Mouse (Mus musculus): ENCODE data around the gene Adipor1. TPM values are rescaled to one million over a fixed set of nuclear protein-coding genes. Genes with fewer than 3 reads are reported as not detected.
A peak's percentile ranks its signal among the peaks of the same experiment; 100 is the strongest.
"Not testable (repeated sequence)": the region's sequence is repeated elsewhere in the genome, so short reads cannot be mapped to it uniquely, and the experiment has no call there.

Gene Adipor1
- total RNA-seq, 1 experiment from 2014 or later: 132 TPM

- DNase-seq: peak; percentile 87
Observed at GRCm38 (mm10) chr1:134419751-134420458, 4.7 kb downstream of the Adipor1 start.

- DNase-seq: no peak
Observed at GRCm38 (mm10) chr1:134423911-134424310, 8.7 kb downstream of the Adipor1 start.

- no peak for DNase-seq
Observed at GRCm38 (mm10) chr1:134426289-134426688, 11.1 kb downstream of the Adipor1 start.

- no peak for DNase-seq
Observed at GRCm38 (mm10) chr1:134433002-134433401, 17.8 kb downstream of the Adipor1 start.

- no peak for DNase-seq
Observed at GRCm38 (mm10) chr1:134433473-134433872, 18.3 kb downstream of the Adipor1 start.

- DNase-seq: no peak
Observed at GRCm38 (mm10) chr1:134435414-134435813, 20.2 kb downstream of the Adipor1 start.

- no peak for DNase-seq
Observed at GRCm38 (mm10) chr1:134440437-134440836, 25.3 kb downstream of the Adipor1 start.

GRCm38 (mm10) chr1:134441737-134442136 lies 26.6 kb downstream of the Adipor1 start:
- not testable (repeated sequence) for DNase-seq

GRCm38 (mm10) chr1:134442394-134442793 lies 27.2 kb downstream of the Adipor1 start:
- DNase-seq: no peak

- not testable (repeated sequence) for DNase-seq
Observed at GRCm38 (mm10) chr1:134443288-134443687, 28.1 kb downstream of the Adipor1 start.

- no peak for DNase-seq
Observed at GRCm38 (mm10) chr1:134445418-134445817, 30.2 kb downstream of the Adipor1 start.

- DNase-seq: not testable (repeated sequence)
Observed at GRCm38 (mm10) chr1:134448537-134448936, 33.4 kb downstream of the Adipor1 start.

GRCm38 (mm10) chr1:134450201-134450600 lies 35.0 kb downstream of the Adipor1 start:
- no peak for DNase-seq

GRCm38 (mm10) chr1:134450986-134451385 lies 35.8 kb downstream of the Adipor1 start:
- DNase-seq: peak; percentile 52

GRCm38 (mm10) chr1:134454904-134455824 lies 40.0 kb downstream of the Adipor1 start, which contains the start of gene Klhl12:
Gene Klhl12 (plus strand): TSS chr1:134455531.
- peak; percentile 97 for DNase-seq

- DNase-seq: no peak
Observed at GRCm38 (mm10) chr1:134456060-134456459, 40.9 kb downstream of the Adipor1 start.

- no peak for DNase-seq
Observed at GRCm38 (mm10) chr1:134458139-134458727, 43.1 kb downstream of the Adipor1 start.

GRCm38 (mm10) chr1:134460294-134461284 lies 45.4 kb downstream of the Adipor1 start:
- no peak for DNase-seq
